11 mouse cellular contexts compared by ENCODE assay signal in the genomic region with DNA sequence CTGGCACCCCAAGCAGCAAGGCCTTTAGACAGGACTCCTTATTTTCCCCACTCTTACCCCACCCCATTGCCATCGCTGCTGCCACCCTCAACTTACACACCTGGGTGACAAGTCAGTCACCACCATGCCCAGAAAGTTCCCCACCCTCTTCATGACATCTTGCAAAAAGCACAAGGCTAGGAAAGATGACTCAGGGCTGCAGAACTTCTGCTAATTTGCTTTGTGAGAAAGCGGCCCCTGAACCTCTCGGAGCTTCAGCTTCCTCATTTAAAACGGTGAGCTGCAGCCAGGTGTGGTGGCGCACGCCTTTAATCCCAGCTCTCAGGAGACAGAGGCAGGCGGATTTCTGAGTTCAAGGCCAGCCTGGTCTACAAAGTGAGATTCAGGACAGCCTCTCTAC.
DNase-seq lines count a peak whose midpoint lies in the region; ATAC-seq lines count a peak whose summit lies in the region.
"Had no signal": no experiment of that assay in that cellular context is flagged by ENCODE, and none has a peak within 500 bp of the region (broad histone marks: within the 10 kb centered on the region; RNA-seq: fewer than 3 reads in every experiment).

No protein-coding gene starts in this region.

- no peaks in the 10 kb centered on the region for H3K9me3 ChIP-seq in forebrain, embryonic 12.5 days
- H3K9me3 ChIP-seq in forebrain, embryonic 16.5 days (ENCODE audit: control insufficient read depth, low read length) = no peaks in the 10 kb centered on the region
- H3K9me3 ChIP-seq in lung, embryonic 15.5 days = no peaks in the 10 kb centered on the region
- no peaks in the 10 kb centered on the region for H3K9me3 ChIP-seq in embryonic facial prominence, embryonic 12.5 days
- H3K9me3 ChIP-seq: hindbrain, embryonic 15.5 days had no signal

- no peak for ATAC-seq in forebrain, embryonic 12.5 days (ENCODE audit: low FRiP score)
- ATAC-seq in forebrain, embryonic 16.5 days = no peak
- ATAC-seq in lung, embryonic 15.5 days (ENCODE audit: borderline replicate concordance, extremely low read depth, low FRiP score, low TSS enrichment) = no peak
- no peak for ATAC-seq in embryonic facial prominence, embryonic 12.5 days (ENCODE audit: insufficient number of reproducible peaks, insufficient read depth, low FRiP score, low TSS enrichment)
- ATAC-seq in monocyte, adult 5-6 weeks (replicated peaks; ENCODE audit: insufficient number of reproducible peaks, low FRiP score, low TSS enrichment, poor library complexity, severe bottlenecking) = peak; percentile 36; the same call in 1 of the 2 replicates
- ATAC-seq: midbrain, embryonic 16.5 days had no signal

- no peak for DNase-seq in lung, postnatal 14 days
- DNase-seq in right cerebral cortex, postnatal 4 days = no peak
- DNase-seq in kidney, adult 9 months = no peak
- DNase-seq: kidney, postnatal 25 days had no signal

- WGBS in forebrain, embryonic 12.5 days = 91% methylated on average over 7 of the region's 7 CpGs
- WGBS in forebrain, embryonic 16.5 days = 88% methylated on average over 7 of the region's 7 CpGs
- 85% methylated on average over 7 of the region's 7 CpGs for WGBS in lung, embryonic 15.5 days
- 82% methylated on average over 7 of the region's 7 CpGs for WGBS in embryonic facial prominence, embryonic 12.5 days

- no peak overlapping the region for H3K4me3 ChIP-seq in forebrain, embryonic 12.5 days (replicated peaks)
- no peak overlapping the region for H3K4me3 ChIP-seq in forebrain, embryonic 16.5 days (replicated peaks; ENCODE audit: low read length)
- no peak overlapping the region for H3K4me3 ChIP-seq in lung, embryonic 15.5 days
- H3K4me3 ChIP-seq in embryonic facial prominence, embryonic 12.5 days = no peak overlapping the region
- H3K4me3 ChIP-seq: hindbrain, embryonic 15.5 days had no signal

- H3K36me3 ChIP-seq in forebrain, embryonic 12.5 days (replicated peaks) = peaks cover 38% of the 10 kb centered on the region
- no peaks in the 10 kb centered on the region for H3K36me3 ChIP-seq in forebrain, embryonic 16.5 days (ENCODE audit: control insufficient read depth, insufficient read depth)
- peaks cover 6% of the 10 kb centered on the region; the same call in 1 of the 2 replicates for H3K36me3 ChIP-seq in lung, embryonic 15.5 days
- H3K36me3 ChIP-seq in embryonic facial prominence, embryonic 12.5 days = peaks cover 23% of the 10 kb centered on the region
- H3K36me3 ChIP-seq: hindbrain, embryonic 15.5 days had no signal

- H3K4me2 ChIP-seq in forebrain, embryonic 12.5 days = no peak overlapping the region
- H3K4me2 ChIP-seq in forebrain, embryonic 16.5 days (ENCODE audit: low read length) = no peak overlapping the region
- H3K4me2 ChIP-seq in lung, embryonic 15.5 days = no peak overlapping the region
- H3K4me2 ChIP-seq in embryonic facial prominence, embryonic 12.5 days (replicated peaks) = no peak overlapping the region
- H3K4me2 ChIP-seq: hindbrain, embryonic 15.5 days had no signal

- H3K4me1 ChIP-seq in forebrain, embryonic 12.5 days = peaks cover 44% of the 10 kb centered on the region
- peaks cover 20% of the 10 kb centered on the region for H3K4me1 ChIP-seq in forebrain, embryonic 16.5 days (replicated peaks; ENCODE audit: control insufficient read depth, insufficient read depth, low read length)
- peaks cover 51% of the 10 kb centered on the region for H3K4me1 ChIP-seq in lung, embryonic 15.5 days
- peaks cover 55% of the 10 kb centered on the region for H3K4me1 ChIP-seq in embryonic facial prominence, embryonic 12.5 days

- H3K27me3 ChIP-seq in forebrain, embryonic 12.5 days = no peaks in the 10 kb centered on the region
- no peaks in the 10 kb centered on the region for H3K27me3 ChIP-seq in forebrain, embryonic 16.5 days (replicated peaks; ENCODE audit: control insufficient read depth, insufficient read depth, low read length)
- H3K27me3 ChIP-seq in lung, embryonic 15.5 days = no peaks in the 10 kb centered on the region
- no peaks in the 10 kb centered on the region for H3K27me3 ChIP-seq in embryonic facial prominence, embryonic 12.5 days
- H3K27me3 ChIP-seq: hindbrain, embryonic 15.5 days had no signal

- H3K9ac ChIP-seq in forebrain, embryonic 12.5 days = no peak overlapping the region
- H3K9ac ChIP-seq in forebrain, embryonic 16.5 days (replicated peaks; ENCODE audit: low read depth, low read length) = no peak overlapping the region
- no peak overlapping the region for H3K9ac ChIP-seq in lung, embryonic 15.5 days
- H3K9ac ChIP-seq in embryonic facial prominence, embryonic 12.5 days = no peak overlapping the region
- H3K9ac ChIP-seq: hindbrain, embryonic 15.5 days had no signal

- H3K27ac ChIP-seq in forebrain, embryonic 12.5 days = 0 out of 2 replicates have a peak overlapping the region, but pooled peaks have one; percentile 25
- no peak overlapping the region for H3K27ac ChIP-seq in forebrain, embryonic 16.5 days (ENCODE audit: low read length)
- H3K27ac ChIP-seq in lung, embryonic 15.5 days = 0 out of 2 replicates have a peak overlapping the region, but pooled peaks have one; percentile 3
- H3K27ac ChIP-seq in embryonic facial prominence, embryonic 12.5 days = peak overlapping the region; percentile 24
